Mouse (Mus musculus) frontal cortex, adult 2 months (tissue): ENCODE data around the gene Egfr. TPM values are rescaled to one million over a fixed set of nuclear protein-coding genes. Genes with fewer than 3 reads are reported as not detected.

Experiments
- DNase-seq, 2 experiments: peaks; one replicate each; pipeline ENCODE4 v3.0.0; 2022; ENCODE audit warnings: low spot score in 1 of 2; ENCODE audit errors: extremely low spot score in 1 of 2
- polyA plus RNA-seq: library from polyadenylated mRNA; depleted of rRNA; stranded (reverse); fragments of >200 nt; gene quantifications from 2 replicates; pipeline ENCODE4 v1.2.3, GENCODE M21; 2012; rRNA removed

Gene Egfr
- polyA plus RNA-seq = 4.7 and 5.4 TPM in 2 replicates

DNA sequence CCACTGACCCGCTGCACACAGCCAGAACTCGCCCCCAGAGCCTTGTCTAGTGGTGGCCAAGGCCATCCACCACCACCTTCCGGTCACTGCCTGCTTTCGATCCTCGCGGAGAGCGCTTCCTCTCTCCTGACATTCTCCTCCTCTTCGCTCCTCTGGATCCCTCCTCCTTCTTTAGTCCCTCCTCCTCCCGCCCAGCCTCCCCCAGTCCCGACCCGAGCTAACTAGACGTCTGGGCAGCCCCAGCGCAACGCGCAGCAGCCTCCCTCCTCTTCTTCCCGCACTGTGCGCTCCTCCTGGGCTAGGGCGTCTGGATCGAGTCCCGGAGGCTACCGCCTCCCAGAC is at the start of gene Egfr:
Gene Egfr (plus strand): TSS at position 197 of the 342 bp plus-strand sequence.
- DNase-seq = peak in 1 of 2 experiments; percentile 23

DNA sequence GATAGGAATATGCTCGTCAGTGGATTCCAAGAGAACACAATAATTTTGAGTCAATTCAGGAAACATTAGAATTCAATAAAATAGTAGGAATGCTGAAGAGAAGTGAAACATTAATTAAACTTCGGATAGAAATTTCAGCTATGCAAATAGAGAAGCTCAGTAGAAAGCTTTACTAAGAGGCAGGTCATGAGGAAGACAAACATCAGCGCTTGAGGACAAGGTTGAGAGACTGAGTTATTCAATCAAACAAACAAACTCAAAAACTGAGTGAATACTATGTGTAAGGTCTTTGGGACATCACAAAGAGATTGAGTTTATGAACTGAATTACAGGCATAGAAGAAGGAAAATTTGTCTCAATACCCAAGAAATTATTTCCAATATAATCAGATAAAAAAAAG is 48.8 kb upstream of the Egfr start:
- DNase-seq = no peak

DNA sequence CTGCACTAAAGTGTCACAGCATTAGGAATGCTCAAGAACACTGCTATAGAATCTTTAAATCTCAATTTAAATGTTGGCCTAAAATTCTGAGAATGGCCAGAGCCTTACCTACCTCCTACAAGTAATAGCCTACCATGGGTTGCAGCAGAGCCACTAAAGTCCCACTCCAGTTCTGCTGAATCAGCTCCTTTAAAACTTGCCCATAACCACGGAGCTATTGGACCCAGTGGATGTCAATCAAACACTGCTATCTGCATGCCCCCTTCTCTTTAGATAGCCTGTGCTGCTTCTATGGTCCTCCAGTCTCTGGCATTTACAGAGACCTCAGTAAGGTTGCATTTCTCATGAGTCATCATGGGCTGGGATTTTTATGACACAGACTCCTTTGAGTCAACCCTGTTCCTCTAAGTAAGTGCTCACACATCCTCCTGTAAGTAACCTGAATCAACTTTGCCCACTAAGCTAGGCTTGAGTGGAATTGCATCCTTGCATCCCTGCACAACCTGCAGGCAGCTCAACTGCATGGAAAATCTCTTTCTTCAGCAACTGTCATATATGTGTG is 16.8 kb upstream of the Egfr start:
- DNase-seq = no peak

DNA sequence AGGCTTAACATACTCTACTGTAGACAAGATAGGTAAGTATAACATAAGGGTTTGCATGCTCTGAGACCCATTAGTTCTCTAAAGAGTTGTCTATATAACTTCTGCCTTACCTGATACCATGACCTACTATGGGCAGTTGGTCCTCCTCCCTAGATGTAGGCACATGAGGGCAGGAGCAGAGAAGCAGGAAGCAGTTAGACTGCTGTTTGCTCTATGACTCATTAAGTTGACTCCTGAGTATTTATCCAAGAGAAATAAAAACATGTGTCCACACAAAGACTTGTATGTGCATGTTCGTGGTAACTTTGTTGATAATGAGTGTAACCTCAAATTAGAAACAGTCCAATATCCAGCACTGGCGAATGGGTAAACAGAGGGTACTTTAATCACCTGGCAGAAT is 14.7 kb upstream of the Egfr start:
- no peak for DNase-seq

DNA sequence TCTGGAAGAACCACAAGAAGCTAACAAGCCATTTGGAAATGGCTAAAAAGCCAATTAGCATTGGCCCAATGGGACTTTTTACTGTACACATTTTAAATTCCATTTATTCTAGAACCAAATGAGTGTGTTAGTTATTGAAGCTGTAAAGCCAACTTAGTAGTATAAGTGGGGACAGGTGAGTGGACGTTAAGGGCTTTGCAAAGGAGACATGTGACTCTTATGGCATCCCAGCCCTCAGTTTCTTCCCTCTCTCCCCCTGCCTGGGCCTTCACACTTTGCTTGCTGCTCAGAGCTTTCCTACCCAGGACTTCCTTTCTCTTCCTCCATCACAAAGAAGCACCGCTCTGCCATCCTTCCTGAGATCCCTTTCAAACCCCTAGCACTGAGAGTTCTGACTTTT is 13.3 kb upstream of the Egfr start:
- DNase-seq = no peak

DNA sequence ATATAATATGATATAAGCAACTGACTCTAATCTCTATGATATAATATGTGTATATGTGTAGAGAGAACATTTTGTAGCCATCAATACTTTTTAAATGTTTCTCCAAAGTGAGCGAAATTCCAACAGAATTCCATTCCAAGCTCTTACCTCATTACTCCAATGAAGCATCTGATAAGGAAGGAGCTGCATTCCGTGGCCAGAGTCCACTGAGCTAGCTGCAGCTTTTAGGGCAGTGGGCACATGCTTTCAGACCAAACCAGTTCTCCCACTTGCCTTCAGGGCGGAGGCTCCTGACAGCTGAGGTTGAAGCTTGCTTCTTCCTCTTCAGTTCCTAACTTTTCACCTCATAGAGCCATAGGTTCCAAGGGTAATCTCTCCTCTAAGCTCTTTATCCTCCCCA is 12.8 kb upstream of the Egfr start:
- no peak for DNase-seq

DNA sequence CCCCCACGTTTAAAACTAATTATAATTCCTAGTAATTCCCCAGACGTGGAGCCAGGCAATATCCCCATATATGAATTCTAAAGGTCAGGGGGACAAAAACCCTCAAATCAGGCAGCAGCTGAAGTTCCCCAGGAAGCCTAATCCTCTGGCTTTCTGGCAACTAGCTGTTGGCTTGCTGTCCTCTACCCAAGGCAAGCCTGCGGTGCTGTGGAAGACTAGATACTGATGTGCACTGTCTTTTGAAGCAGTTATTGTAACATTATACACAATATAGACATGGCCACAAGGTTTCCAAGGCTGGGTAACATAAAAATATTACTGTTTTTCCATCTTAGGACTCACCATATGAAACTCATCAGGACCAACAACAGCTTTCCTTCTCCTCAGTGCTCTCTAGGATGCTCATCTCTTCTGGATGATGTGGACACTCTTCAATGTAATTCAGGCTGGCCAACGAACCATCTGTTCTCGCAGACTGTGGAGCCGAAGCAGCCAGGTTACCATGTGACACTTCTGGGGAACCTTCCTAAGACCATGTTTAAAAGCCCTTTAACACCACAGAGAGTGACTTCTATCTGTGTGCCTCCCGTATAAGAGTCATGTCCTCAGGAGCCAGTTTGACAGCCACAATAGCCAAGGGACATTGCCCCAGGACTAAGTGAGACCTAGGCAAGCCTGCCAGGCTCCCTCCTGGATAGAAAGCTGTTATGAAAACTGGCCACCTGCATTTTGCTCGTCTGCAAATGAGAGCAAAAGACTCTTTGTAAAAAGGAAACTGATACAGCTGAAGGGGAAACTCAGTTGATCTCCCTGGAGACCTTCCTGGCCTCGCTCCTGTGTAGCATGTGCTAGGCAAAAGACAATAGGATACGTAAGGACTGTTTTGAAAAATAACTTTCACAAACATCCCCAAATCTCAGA is 11.1 kb upstream of the Egfr start:
- DNase-seq = no peak

DNA sequence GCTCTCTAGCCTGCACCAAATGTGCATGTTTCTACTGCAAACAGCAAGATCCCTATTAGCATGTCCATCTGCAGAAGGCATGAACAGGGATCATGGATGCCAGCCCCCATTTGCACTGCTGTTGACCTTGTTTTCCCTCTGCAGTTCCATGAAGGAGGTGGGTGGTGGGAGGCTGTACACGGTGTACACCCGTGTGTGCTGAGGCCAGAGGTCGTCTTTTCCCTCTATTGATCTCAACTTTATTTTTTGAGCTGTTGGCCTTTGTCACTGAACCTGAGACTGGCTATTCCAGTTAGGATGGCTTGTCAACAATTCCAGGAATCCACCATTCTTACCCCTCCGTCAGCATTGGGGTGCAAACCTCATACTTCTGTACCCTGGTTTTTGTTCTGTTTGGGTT is 9.8 kb upstream of the Egfr start:
- no peak for DNase-seq

DNA sequence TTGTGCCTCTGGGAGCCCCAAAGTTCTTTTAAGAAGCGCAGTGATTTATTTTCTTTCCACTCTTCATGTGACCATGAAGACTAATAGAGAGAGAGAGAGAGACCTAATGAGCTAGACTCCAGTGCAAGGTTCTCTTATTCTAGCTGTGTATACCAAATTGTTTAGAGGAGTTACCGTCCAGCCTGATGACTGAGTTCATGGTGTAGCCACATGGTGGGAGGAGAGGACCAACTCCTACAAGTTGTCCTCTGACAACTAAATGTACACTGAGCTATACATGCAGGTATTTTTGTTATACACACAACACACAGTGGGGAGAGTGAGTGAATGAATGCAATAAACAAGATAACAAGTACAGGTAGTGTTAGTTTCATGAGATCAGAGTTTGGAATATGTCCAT is 9.2 kb upstream of the Egfr start:
- DNase-seq = no peak

DNA sequence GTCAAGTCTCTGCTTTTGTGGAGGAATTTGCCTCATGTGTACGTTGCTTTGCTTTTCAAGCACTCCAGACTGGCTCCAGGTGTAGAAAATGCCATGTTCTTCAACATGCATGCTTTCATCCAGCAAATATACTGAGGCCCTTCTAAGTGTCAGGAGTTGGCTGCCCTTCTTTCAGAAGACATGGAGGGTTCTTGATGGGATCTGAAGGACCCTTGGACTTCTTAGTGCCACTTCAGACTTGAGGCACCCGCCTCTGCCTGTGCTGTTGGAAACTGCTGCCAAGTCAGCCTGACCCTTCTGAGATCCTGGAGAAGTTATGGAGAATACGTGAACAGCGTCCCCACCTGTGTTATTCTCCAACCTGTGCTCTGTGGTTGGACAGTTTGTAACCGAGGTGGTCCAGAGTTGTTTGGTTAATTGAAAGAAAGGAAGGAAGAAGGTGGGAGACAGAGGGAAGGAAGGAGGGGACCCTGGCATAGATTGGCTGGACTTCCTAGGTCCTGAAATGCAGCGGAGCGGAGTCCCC is 483 bp upstream of the Egfr start:
- DNase-seq = no peak

DNA sequence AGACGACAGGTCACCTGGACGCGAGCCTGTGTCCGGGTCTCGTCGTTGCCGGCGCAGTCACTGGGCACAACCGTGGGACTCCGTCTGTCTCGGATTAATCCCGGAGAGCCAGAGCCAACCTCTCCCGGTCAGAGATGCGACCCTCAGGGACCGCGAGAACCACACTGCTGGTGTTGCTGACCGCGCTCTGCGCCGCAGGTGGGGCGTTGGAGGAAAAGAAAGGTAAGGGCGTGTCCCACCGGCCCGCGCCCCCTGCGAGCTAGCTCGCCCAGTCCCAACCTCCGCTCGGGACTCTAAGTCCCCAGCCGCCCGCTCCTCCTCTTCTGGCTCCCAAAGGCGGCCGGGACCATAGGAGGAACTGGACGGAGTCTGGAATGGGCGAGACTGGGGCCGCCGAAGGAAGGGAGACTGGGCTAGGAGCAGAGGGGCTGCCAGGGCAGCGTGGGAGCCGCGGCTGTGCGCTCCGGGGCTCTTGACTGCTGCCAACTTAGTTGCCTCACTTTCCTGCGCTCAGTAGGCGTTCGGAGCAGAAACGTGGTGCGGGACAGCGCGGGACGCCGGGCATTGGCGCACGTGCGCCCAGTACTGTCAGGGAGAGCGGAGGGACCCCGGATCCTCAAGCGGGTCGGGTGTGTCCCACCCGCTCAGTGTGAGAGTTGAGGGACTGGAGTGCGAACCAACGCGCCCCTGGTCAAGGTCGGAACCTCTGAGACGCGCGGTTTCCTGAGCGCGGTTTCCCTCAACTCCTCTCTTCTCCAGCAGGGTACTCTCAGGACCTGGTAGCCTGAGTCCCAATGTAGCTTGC is 548 bp downstream of the Egfr start:
- DNase-seq = no peak

DNA sequence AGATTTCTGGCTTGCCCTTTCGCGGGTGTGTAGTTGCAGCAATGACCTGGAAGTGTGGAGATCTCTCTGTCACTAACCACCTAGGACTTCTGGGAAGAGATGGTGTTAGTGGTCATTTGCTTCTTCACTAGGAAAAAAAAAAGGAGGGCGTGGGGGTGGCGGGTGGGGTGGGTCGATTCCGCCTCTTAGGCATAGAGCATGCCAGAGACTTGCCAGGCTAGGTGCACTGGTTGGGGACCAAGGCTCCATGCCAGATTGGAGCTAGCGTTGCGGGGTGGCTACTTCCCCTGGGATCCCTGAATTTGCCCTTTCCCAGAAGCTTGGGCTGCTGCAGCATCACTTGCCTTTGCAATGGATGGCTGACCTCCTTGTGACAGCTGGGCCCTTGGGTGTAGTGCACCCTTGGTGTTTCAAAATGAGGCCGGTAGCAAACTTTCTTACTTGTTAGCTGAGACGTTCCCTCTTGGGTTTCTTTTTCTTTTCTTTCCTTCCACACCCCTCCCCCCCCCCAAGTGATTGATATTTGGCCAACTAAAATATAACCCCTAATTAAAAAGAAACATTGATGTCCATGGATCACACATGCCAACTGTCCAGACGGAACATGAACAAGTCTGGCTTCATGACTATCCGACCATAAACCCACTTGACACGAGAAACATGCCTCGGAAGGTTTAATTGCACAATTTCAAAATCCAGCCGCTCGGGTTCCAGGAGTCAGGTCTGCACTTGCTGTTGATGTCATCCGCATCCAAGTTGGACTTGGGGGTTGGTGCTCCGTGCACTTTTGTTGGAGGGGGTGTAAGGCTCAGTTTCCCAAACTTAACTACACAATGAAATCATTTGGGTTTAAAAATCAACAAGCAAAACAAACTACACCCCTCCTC is 1.4 kb downstream of the Egfr start:
- DNase-seq = no peak

DNA sequence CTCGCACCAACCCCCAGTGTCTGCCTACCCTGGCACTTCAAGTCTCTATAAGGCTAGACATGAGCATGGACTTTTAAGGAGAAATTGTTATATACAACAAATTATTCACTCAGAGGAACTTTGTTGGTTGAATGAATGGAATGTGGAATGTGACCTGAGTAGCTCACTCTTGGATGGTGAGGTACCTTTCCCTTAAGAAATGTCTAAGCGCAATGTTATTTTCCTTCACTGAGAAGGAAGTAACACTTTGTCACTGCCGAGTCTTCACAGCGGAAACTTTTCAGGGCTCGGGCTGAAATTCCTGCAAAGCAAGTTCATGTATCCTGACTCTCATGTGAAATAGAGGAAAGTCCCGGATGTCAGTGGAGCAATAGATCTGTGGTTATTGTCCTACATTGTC is 7.9 kb downstream of the Egfr start:
- no peak for DNase-seq

DNA sequence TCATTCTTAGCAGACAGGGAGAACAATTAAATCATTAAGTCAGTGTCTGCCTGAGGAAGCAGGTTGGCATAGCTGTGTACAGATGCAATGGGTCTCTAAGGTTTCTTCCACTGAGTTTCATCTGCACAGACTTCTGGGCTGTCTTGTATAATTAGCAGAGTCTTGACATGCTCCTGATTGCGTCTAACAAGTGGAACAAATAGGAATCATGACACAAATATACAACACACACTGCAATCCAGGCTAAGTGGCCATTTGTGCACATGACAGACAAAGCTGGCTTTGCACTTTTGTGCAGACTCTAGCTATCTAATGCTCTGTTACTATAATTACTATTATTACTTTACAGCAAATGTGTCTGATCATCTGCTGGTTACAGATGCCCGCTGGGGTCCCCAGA is 9.2 kb downstream of the Egfr start:
- DNase-seq = no peak

DNA sequence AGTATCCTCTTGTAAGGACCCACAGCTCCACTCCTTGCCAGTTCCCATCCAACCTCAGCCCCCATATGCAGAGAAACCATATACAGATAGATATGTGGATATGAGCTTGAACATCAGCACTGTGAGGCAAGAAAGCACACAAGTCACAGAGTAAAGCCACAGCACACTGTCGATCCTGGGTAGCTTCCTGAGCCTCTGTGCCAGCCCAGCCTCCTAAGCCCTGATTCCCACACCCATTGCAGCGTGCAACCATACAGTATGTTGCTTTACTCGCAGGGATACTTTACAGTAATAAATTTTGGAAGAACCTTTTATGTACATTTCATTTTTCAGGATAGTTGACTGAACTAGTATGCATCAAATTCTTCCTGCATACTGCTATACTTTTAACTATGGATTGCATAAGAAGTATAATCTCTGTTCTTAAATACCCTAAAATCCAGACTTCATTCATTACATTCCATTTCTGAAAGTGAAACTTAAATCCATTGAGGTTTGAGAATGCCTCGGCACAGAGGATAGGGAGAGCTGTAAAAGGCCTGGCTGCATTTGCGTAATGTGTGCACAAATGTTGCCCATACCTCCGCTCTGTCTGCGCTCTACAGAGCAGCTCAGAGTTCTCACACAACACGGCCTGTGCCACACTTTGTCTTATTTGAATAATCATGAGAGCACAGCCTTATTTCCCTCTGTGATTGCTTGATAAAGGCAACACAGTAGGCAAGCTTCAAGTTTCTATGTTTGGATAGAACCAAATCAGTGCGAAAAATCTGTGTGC is 14.2 kb downstream of the Egfr start:
- no peak for DNase-seq

DNA sequence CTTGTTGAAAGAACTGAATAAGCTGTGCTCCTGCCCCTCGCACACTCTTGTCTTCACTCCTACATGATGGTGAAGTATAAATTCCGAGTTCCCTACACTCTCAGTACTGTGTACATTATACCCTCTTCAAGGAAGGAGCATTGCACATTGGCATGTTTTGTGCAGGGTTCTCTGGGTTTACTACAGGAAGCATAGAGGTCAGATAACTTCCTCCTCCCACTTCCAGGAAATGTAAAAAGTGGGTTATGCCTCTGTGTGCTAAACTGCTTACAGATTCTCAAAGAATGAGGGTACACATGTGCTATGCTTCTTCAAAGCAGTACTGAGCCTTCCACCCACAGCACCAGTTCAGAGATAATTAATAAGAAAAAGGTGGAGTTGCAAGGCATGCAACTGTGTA is 16.0 kb downstream of the Egfr start:
- no peak for DNase-seq

DNA sequence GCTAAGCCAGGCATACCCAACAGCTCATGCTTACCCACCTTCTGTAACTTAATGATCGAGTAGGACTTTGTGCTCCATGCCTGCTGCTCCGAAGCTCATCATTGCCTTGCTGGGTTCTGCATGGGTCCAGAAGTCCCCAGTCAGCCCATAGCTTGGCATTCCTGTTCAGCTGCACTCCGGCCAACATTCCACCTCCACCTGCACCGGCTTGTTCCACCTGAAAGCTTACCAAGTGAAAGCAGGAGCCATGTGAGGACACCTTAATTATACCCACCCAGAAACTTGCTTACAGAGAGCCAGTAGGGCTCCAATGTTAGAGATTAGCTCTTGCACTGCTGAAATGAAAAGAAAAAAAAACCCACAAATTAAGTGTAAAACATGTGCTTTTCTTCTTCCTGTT is 17.3 kb downstream of the Egfr start:
- no peak for DNase-seq

DNA sequence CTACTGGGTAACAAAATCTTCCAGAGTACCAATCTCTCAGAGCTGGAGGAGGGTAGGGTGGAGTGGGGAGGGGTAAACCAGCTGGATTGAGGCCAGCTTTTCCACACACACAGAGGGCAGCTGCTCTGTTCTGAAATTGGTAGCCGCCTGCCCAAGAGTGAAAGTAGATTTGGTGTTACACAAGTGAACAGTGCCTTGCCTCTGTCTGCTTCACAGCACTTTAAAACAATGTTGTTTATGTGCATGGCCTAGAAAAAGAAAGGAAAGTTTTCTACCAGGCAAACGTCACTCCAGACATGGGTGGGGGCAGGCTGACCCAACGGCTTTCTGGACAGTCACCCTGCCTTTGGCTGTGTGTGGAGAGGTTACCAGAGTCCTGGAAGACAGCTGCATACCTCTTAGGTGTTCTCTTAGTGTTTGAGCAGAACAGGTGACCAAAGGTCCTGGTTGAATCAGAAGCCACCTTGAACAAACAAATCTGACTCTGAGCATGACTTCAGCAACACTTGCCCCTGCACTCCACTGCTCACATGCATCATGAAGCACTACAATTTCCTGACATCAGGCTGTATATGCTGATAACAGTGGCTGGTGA is 17.8 kb downstream of the Egfr start:
- DNase-seq = no peak

DNA sequence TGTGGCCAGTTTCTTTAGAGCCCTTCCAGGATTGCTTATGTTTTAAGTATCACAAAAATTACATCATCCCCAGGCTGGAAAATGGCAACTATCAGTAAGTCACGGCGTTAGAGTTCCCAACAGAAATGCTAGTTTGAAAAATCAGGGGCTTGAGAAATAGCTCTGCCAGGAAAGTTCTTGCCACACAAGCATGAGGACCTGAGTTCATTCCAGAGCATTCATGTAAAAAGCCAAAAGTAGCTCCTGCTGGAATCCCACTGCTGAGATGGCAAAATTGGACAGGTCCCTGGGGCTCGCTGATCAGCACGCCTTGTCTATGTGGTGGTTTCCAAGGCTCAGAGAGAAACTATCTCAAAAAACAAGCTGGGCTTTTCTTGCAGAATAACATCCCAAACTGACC is 19.0 kb downstream of the Egfr start:
- no peak for DNase-seq
